Mouse (Mus musculus): ENCODE data around the gene Gm42669.
A peak's percentile ranks its signal among the peaks of the same experiment; 100 is the strongest.

Gm42669 gene

DNA sequence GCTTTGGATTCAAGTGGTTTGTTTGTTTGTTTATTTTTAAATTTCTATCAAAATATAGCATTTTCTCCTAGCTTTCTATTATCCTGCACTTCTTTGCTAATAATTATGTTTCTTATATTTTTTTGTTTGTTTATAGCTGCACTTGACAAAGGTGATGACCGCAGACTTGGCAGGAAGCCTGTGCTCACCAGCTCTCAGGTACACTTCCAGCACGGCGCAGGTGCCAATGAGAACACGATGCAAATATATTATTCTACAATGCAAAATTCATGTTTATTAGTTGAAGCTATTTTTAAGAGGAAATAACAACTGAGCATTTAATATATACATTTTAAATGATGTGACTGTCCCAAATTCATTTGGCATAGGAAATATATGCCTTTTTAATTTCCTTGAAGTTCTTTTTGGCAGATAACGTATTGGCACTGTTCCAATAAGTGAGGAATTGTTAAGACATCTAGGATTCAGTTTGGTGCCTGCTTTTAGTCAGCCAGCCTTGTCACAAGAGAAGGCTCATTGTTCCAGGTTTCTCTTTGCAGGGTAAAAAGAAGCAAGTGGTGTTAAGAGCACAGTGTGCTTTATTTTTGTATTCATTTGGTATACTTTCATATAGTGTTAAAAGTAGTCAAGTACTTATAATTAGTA, 7.4 kb upstream of the Gm42669 start:
- DNase-seq (ENCODE audit: low read depth, low spot score), result no peak
- Histone ChIP-seq H3K36me3 (ENCODE audit: control insufficient read depth, insufficient read depth, low read length, poor library complexity, severe bottlenecking) (no peaks in the 10 kb centered on the region), H3K27me3 (ENCODE audit: control insufficient read depth, insufficient read depth, low read length, poor library complexity, severe bottlenecking) (no peaks in the 10 kb centered on the region)

DNA sequence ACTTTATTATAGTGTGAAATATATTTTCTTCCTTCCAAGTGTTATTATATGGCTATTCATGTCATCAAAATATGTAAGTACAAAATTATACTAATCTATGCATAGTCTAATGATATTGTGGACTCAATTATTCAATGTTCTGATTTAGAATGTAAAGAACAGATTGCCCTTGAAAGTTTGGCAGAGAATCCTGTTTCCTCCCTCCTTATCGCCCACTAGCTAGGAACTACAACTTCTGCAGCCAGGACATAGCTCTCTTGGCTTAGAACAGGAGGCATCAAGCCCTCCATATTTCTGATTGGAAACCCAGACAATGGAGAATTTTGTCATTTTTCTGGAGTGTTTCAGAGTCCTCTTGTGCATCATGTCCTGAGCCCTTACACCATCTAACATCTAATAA, 6.7 kb upstream of the Gm42669 start:
- no peaks in the 10 kb centered on the region for H3K36me3 ChIP-seq (ENCODE audit: control insufficient read depth, insufficient read depth, low read length, poor library complexity, severe bottlenecking)
- no peak for DNase-seq (ENCODE audit: low read depth, low spot score)
- no peaks in the 10 kb centered on the region for H3K27me3 ChIP-seq (ENCODE audit: control insufficient read depth, insufficient read depth, low read length, poor library complexity, severe bottlenecking)

DNA sequence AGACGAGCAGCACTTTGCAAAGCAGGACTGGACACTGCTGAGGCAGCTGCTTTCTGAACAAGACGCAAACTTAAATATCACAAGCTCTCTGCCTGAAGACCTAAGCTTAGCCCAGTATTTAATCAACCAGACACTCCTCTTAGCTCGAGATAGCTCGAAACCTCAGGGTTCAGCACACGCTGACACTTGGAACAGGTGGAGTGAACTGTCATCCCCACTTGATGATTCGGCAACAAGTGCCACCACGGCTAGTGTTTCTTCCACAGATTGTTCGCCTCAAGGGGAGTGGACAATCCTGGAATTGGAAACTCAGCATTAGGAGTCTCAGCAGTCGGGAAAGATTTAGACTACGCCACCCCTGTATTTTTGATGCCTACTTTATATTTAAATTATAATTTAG, 3.1 kb downstream of the Gm42669 start:
- Histone ChIP-seq H3K27me3 (ENCODE audit: control insufficient read depth, insufficient read depth, low read length, poor library complexity, severe bottlenecking) (no peaks in the 10 kb centered on the region), H3K36me3 (ENCODE audit: control insufficient read depth, insufficient read depth, low read length, poor library complexity, severe bottlenecking) (no peaks in the 10 kb centered on the region)
- no peak for DNase-seq (ENCODE audit: low read depth, low spot score)

DNA sequence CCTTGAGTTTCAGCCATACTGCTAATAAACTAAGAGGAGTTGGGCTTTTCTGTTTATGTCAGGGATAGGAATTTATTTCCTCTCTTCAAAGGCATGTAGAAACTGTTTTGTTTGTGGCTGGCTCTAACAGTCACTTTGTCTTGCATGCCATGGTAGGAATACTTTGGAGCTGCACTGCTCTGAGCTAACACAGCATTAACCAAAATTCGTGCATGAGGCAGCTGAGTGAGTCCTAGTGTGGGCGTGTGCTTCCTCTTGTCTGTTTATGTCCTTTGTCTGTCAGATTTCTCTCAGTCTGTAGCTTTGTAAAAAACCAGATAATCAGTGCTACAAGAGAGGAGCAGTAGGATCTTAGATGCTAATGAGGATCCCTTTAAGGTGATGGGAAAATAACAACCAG, 3.9 kb downstream of the Gm42669 start:
- Histone ChIP-seq H3K36me3 (ENCODE audit: control insufficient read depth, insufficient read depth, low read length, poor library complexity, severe bottlenecking) (no peaks in the 10 kb centered on the region), H3K27me3 (ENCODE audit: control insufficient read depth, insufficient read depth, low read length, poor library complexity, severe bottlenecking) (no peaks in the 10 kb centered on the region)
- no peak for DNase-seq (ENCODE audit: low read depth, low spot score)

DNA sequence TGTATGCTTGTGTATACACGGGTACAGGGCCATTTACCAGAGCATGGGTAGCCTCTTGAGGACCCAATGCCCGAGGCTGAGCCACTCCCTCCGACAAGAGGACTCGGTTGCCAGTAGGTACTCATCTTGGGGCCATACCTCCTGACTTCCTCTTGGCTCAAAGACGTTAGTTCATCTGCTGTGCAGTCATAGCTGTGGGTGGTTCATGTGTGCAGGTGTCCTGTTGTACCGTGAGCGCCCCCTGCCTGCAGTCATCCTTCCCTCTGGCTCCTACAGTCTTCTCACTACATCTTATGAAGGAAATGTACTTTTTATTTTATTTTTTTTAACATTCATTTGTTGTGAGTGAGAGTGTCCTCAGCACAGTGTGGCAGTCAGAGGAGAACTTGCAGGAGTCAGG, 6.2 kb downstream of the Gm42669 start:
- peak; percentile 85 for DNase-seq (ENCODE audit: low read depth, low spot score)

DNA sequence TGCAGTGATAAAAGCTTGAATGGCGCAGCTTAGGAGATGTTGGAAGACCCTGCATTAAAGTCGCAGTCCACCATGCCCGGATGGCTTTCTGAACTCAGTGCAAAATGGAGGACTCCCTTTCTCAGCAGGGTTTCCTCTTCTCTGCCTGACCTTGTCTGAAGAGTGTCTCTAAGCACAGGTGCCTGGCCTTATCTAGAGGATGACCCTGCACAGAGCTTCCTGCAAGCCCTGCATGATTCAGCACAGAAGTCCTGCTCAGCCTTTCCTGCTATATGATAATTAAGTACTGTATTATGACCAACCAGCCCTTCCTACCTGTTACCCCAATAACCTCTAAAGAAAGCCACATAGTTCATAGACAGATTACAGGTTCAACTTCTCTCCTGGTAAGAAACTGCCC, 8.0 kb downstream of the Gm42669 start:
- no peak for DNase-seq (ENCODE audit: low read depth, low spot score)
- Histone ChIP-seq H3K27me3 (ENCODE audit: control insufficient read depth, insufficient read depth, low read length, poor library complexity, severe bottlenecking) (no peaks in the 10 kb centered on the region), H3K36me3 (ENCODE audit: control insufficient read depth, insufficient read depth, low read length, poor library complexity, severe bottlenecking) (no peaks in the 10 kb centered on the region)

More for the DNA sequence above, 6.2 kb downstream of the Gm42669 start:
- Histone ChIP-seq H3K36me3 (ENCODE audit: control insufficient read depth, insufficient read depth, low read length, poor library complexity, severe bottlenecking) (no peaks in the 10 kb centered on the region), H3K27me3 (ENCODE audit: control insufficient read depth, insufficient read depth, low read length, poor library complexity, severe bottlenecking) (no peaks in the 10 kb centered on the region)

DNA sequence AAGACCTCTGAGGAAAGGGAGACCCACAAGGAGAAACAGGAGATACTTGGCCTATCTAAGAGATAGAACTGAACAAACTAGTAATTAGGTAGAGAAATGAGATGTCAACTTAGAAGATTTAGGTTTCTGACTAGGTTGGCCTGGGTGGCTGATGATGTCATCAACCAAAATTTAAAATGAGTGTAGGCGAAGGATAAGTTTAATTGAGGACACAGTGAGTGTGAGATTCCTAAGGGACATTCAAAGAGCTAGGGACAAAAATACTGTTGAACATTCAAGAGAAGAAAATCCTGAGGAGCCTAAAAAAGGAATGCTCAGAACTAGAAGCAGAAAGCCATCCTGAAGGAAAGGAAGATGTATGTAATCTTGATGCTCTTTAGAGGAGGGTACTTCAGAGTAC, 8.7 kb downstream of the Gm42669 start:
- Histone ChIP-seq H3K36me3 (ENCODE audit: control insufficient read depth, insufficient read depth, low read length, poor library complexity, severe bottlenecking) (no peaks in the 10 kb centered on the region), H3K27me3 (ENCODE audit: control insufficient read depth, insufficient read depth, low read length, poor library complexity, severe bottlenecking) (no peaks in the 10 kb centered on the region)
- DNase-seq (ENCODE audit: low read depth, low spot score), result no peak

DNA sequence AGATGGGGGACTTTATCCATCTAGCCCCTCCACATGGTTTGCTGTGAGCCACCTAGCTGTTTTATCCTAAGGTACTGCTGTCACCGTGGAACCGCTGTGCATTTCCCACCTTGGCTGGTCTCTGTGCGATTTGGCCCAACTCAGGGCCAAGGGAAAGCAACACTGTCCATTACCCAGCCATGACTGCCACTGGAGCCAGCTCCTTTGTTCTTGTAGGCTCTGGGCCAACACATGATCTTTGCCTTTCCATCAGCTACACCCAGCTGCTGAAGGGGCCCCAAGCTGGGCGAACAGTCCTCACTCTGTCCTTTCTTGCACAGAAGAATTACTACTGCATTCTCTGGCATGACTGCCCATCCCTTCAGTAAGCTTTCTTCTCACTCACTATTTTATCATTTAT, 11.2 kb downstream of the Gm42669 start:
- no peaks in the 10 kb centered on the region for H3K27me3 ChIP-seq (ENCODE audit: control insufficient read depth, insufficient read depth, low read length, poor library complexity, severe bottlenecking)
- DNase-seq (ENCODE audit: low read depth, low spot score), result no peak

DNA sequence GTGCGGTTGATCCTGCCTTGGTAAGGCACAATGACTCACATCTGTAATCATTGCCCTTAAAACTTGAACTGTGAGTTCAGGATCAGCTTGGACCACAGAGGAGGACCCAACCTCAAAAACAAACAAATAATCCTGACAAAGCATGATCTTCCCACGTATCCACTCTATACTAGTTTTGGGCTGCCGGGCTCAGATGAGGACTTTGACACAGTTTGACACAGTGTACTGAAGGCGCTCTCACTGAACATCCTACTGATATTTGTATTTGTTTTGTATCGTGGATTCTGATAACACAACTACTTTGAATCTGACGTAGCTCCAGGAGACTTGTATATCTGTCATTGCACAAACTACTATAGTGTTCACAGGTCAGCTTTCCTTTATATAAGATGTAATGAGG, 14.0 kb downstream of the Gm42669 start:
- Histone ChIP-seq H3K27me3 (ENCODE audit: control insufficient read depth, insufficient read depth, low read length, poor library complexity, severe bottlenecking) (no peaks in the 10 kb centered on the region), H3K36me3 (ENCODE audit: control insufficient read depth, insufficient read depth, low read length, poor library complexity, severe bottlenecking) (no peaks in the 10 kb centered on the region)
- DNase-seq (ENCODE audit: low read depth, low spot score), result no peak

More for the DNA sequence above, 11.2 kb downstream of the Gm42669 start:
- H3K36me3 ChIP-seq (ENCODE audit: control insufficient read depth, insufficient read depth, low read length, poor library complexity, severe bottlenecking), result no peaks in the 10 kb centered on the region

DNA sequence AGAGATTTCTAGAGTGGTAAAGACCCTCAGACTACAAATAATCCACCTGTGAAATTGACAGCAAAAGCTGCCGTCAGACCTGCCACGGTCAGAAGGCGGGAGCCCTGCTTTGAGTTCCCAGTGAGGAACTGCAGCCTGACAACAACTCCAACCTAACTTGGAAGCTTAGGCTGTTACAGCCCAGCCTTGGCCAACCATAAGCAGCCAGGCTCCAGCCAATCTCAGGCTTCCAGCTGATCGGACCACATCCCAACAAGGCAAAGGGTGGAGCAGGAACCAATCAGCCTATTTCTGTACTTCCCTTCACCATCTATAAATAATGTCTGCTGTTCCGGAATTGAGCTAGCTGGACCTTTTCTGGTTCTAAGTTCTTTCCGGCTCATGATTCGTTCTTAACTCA, 14.5 kb downstream of the Gm42669 start:
- Histone ChIP-seq H3K27me3 (ENCODE audit: control insufficient read depth, insufficient read depth, low read length, poor library complexity, severe bottlenecking) (no peaks in the 10 kb centered on the region), H3K36me3 (ENCODE audit: control insufficient read depth, insufficient read depth, low read length, poor library complexity, severe bottlenecking) (no peaks in the 10 kb centered on the region)
- DNase-seq (ENCODE audit: low read depth, low spot score), result no peak

DNA sequence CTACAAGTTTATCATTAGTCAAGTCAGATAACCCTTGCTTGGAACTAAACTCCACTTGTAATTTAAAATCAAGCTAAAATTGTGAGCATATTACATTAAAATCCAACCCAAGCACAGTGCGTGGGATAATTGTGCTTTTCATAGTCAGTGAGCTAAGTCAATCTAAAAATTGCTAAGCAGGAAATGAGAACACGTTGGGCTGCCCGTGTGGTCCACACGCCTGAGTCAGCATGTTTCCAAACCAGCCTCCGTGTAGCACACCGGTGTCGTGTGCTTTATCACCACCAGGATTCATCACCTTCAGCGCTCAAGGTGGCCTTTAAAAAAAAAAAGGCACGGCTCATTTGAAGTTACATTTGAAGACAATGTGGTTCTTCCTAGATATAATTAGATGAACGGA, 16.9 kb downstream of the Gm42669 start:
- Histone ChIP-seq H3K36me3 (ENCODE audit: control insufficient read depth, insufficient read depth, low read length, poor library complexity, severe bottlenecking) (no peaks in the 10 kb centered on the region), H3K27me3 (ENCODE audit: control insufficient read depth, insufficient read depth, low read length, poor library complexity, severe bottlenecking) (no peaks in the 10 kb centered on the region)
- peak; percentile 32 for DNase-seq (ENCODE audit: low read depth, low spot score)

DNA sequence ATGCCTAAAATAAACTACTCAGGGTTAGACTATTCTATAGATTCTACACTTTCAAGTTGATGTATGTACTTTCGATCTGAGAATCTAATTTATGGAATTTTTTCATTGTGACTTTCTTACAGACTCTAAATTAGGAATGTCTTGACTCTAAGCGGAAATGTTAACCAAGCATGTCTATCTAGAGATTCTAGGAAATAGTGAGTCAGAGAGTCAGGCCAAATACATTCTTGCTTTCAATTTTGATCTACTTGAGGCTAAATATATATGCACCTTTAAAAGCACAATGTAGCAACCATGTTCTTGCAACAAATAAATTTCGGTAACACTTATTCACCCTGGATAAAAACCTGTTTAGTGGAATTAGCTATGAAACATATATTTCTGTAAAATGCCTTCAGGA, 21.4 kb downstream of the Gm42669 start:
- H3K36me3 ChIP-seq (ENCODE audit: control insufficient read depth, insufficient read depth, low read length, poor library complexity, severe bottlenecking), result no peaks in the 10 kb centered on the region
- H3K27me3 ChIP-seq (ENCODE audit: control insufficient read depth, insufficient read depth, low read length, poor library complexity, severe bottlenecking), result no peaks in the 10 kb centered on the region
- no peak for DNase-seq (ENCODE audit: low read depth, low spot score)

DNA sequence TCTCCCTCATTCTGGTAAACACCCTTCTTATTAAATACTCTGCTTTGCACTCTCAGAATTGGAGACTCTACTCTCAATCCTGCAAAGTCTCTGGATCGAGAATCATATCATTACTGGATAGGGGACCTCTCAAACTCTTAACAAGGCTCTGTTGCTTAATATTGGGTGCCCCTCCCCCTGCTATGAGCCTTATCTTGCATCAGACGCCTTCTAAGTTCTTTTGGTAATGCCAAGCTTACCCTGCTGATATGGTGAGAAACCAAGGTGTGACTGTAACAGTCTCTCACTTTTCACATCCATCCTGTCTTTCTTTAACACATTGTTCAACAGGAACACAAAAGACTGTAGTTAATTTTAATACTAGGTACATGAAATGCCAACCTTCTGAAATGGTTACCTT, 26.2 kb downstream of the Gm42669 start:
- Histone ChIP-seq H3K36me3 (ENCODE audit: control insufficient read depth, insufficient read depth, low read length, poor library complexity, severe bottlenecking) (no peaks in the 10 kb centered on the region), H3K27me3 (ENCODE audit: control insufficient read depth, insufficient read depth, low read length, poor library complexity, severe bottlenecking) (no peaks in the 10 kb centered on the region)
- DNase-seq (ENCODE audit: low read depth, low spot score), result no peak

DNA sequence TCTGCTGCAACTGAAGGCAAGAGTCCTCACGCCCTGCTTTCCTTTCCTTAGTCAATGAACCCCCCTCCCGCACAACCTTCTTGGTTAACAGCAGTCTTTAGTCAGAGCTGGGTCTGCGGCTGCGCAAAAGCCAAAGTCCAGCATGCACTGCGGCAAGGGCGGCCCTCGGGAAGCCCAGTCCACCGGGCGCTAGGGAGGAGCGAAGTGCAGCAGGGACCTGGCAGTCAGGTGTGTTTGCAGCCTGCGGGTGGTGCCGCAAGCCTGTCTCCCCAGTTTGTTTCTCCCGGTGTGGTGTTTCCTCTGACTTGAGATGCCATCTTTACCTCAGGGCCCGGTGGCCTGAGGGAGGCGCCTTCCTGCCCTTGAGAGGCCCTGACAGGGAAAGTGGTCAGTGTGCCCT, 27.2 kb downstream of the Gm42669 start, which contains the start of gene 1700028K03Rik:
Gene 1700028K03Rik (plus strand): TSS at position 129 of the 400 bp plus-strand sequence.
- DNase-seq (ENCODE audit: low read depth, low spot score), result peak; percentile 3
- H3K27me3 ChIP-seq (ENCODE audit: control insufficient read depth, insufficient read depth, low read length, poor library complexity, severe bottlenecking), result no peaks in the 10 kb centered on the region
- no peaks in the 10 kb centered on the region for H3K36me3 ChIP-seq (ENCODE audit: control insufficient read depth, insufficient read depth, low read length, poor library complexity, severe bottlenecking)

DNA sequence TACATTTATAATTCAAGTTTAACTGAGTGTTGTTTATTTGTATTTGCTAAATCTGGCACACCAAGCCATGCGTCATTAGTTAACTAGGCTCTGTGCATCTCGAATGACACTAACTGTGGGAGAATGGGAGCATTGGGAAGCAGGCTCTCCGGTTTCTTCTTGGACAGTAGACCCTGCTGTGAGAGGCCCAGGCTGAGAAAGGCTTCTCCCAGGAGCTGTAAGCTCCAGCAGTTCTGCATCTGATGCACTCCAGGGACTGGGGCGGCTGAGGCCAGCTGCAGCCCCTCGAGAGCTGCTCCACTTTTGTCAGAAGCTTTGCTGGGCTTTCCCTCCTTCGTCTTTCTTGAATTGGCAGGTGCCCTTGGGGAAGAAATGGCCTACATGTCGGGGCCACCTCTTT, 34.3 kb downstream of the Gm42669 start:
- no peak for DNase-seq (ENCODE audit: low read depth, low spot score)
- Histone ChIP-seq H3K36me3 (ENCODE audit: control insufficient read depth, insufficient read depth, low read length, poor library complexity, severe bottlenecking) (no peaks in the 10 kb centered on the region), H3K27me3 (ENCODE audit: control insufficient read depth, insufficient read depth, low read length, poor library complexity, severe bottlenecking) (no peaks in the 10 kb centered on the region)

DNA sequence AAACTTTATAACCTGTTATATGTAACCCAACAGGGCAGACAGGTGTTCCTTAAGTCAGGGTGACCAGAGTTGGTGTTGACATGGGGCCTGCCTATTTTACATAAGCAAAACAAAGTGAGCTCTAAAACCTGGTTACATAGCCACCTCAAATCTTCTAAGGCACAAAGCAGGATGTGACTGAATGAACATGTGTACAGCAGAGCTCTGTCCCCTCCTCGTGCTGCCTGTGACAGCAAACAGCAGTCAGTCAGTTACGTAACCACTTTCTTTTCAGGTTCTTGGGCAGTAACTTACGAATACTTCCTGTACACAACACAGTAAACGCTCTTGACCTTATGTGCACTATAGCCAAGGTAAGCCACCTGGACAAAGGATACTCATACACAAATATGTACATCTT, 38.5 kb downstream of the Gm42669 start:
- DNase-seq (ENCODE audit: low read depth, low spot score), result no peak
- H3K27me3 ChIP-seq (ENCODE audit: control insufficient read depth, insufficient read depth, low read length, poor library complexity, severe bottlenecking), result no peaks in the 10 kb centered on the region
- H3K36me3 ChIP-seq (ENCODE audit: control insufficient read depth, insufficient read depth, low read length, poor library complexity, severe bottlenecking), result 0 out of 2 replicates have a peak, but pooled peaks cover 1% of the 10 kb centered on the region

Measured in splenic B cell, adult 2 months (primary cell).